Mouse (Mus musculus) kidney, adult 2 months (tissue): Measurements from ENCODE around the gene Lmntd1. TPM values are rescaled to one million over a fixed set of nuclear protein-coding genes. Genes with fewer than 3 reads are reported as not detected.

ENCODE experiments used
- DNase-seq: peaks from one replicate; pipeline ENCODE4 v3.0.0; 2021
- H3K27ac ChIP-seq: fragments of 200-500 bp; 2 replicates; pipeline ENCODE4 v1.5.1; 2012; ENCODE audit warnings: low read depth, low read length, control low read depth, inconsistent platforms; ENCODE audit not compliant: insufficient read depth
- H3K27me3 ChIP-seq: fragments of 200-500 bp; replicated peaks from 2 replicates; pipeline ENCODE4 v1.6.1; 2012; ENCODE audit warnings: mild to moderate bottlenecking, moderate library complexity, low read length, inconsistent platforms; ENCODE audit not compliant: control insufficient read depth, insufficient read depth
- H3K36me3 ChIP-seq: fragments of 200-500 bp; 2 replicates; pipeline ENCODE4 v1.6.1; 2012; ENCODE audit warnings: mild to moderate bottlenecking, moderate library complexity, low read length, inconsistent platforms; ENCODE audit not compliant: control insufficient read depth, insufficient read depth
- H3K4me1 ChIP-seq: fragments of 200-500 bp; 2 replicates; pipeline ENCODE4 v1.6.1; 2011; ENCODE audit warnings: low read length; ENCODE audit not compliant: control insufficient read depth, insufficient read depth
- H3K4me3 ChIP-seq: fragments of 200-500 bp; 2 replicates; pipeline ENCODE4 v1.5.1; 2011; ENCODE audit warnings: mild to moderate bottlenecking, low read depth, low read length, control low read depth; ENCODE audit not compliant: insufficient read depth
- CTCF ChIP-seq: fragments of 200-500 bp; conservative IDR thresholded peaks from 2 replicates; pipeline ENCODE4 v1.5.1; 2011; ENCODE audit warnings: low read depth, mild to moderate bottlenecking, control low read depth, low read length, moderate library complexity, mixed read lengths; ENCODE audit not compliant: insufficient read depth, insufficient read length
- POLR2A ChIP-seq: fragments of 200-500 bp; IDR thresholded peaks from one replicate; pipeline ENCODE4 v1.6.1; 2011; ENCODE audit warnings: low read depth, low read length, control low read depth
- whole genome bisulfite sequencing: fragments of 180-500 bp; shearing (Covaris S2); methylation state at CpG from one replicate; pipeline ENCODE4 v1.1.7; 2018; 5-methylcytosine and 5-hydroxymethylcytosine counted together
- polyA plus RNA-seq: library from polyadenylated mRNA; depleted of rRNA; stranded (reverse); fragments of >200 nt; gene quantifications from 2 replicates; pipeline ENCODE4 v1.2.3, GENCODE M21; 2012

Gene Lmntd1
- polyA plus RNA-seq, 1 experiment: 0.34 TPM

GRCm38 (mm10) chr6:145553226-145553625, 60.9 kb downstream of the Lmntd1 start:
- WGBS: 66% methylated on average over 7 of the region's 7 CpGs
- no peak for DNase-seq
- Histone ChIP-seq H3K4me3 (no peak overlapping the region), H3K36me3 (no peaks in the 10 kb centered on the region), H3K4me1 (peaks cover 8% of the 10 kb centered on the region; the same call in 1 of the 2 replicates), H3K27me3 (no peaks in the 10 kb centered on the region), H3K27ac (no peak overlapping the region)
- TF ChIP-seq POLR2A: no peak
- TF ChIP-seq CTCF: no peak

GRCm38 (mm10) chr6:145552817-145553216, 61.3 kb downstream of the Lmntd1 start:
- DNase-seq: no peak
- H3K4me3 ChIP-seq: no peak overlapping the region
- H3K4me1 ChIP-seq: peaks cover 8% of the 10 kb centered on the region; the same call in 1 of the 2 replicates
- no peak overlapping the region for H3K27ac ChIP-seq
- no peaks in the 10 kb centered on the region for H3K36me3 ChIP-seq
- 95% methylated on average over 3 of the region's 3 CpGs for WGBS
- TF ChIP-seq POLR2A (no peak), CTCF (no peak)
- H3K27me3 ChIP-seq: no peaks in the 10 kb centered on the region

- peaks cover 8% of the 10 kb centered on the region; the same call in 1 of the 2 replicates for H3K4me1 ChIP-seq
- no peaks in the 10 kb centered on the region for H3K36me3 ChIP-seq
- no peak overlapping the region for H3K27ac ChIP-seq
- no peaks in the 10 kb centered on the region for H3K27me3 ChIP-seq
- peak; percentile 65 for DNase-seq
- no peak overlapping the region for H3K4me3 ChIP-seq
- WGBS: 66% methylated on average over 5 of the region's 5 CpGs
- TF ChIP-seq CTCF (no peak), POLR2A (no peak)
Measured at GRCm38 (mm10) chr6:145550993-145551392, 63.1 kb downstream of the Lmntd1 start.

GRCm38 (mm10) chr6:145545927-145546641, 68.0 kb downstream of the Lmntd1 start:
- Histone ChIP-seq H3K4me1 (peaks cover 7% of the 10 kb centered on the region; the same call in 1 of the 2 replicates), H3K36me3 (no peaks in the 10 kb centered on the region), H3K27ac (no peak overlapping the region), H3K4me3 (no peak overlapping the region), H3K27me3 (no peaks in the 10 kb centered on the region)
- 63% methylated on average over 13 of the region's 13 CpGs for WGBS
- TF ChIP-seq POLR2A: no peak
- no peak for TF ChIP-seq CTCF
- peak; percentile 21 for DNase-seq

GRCm38 (mm10) chr6:145544838-145545237, 69.3 kb downstream of the Lmntd1 start:
- H3K36me3 ChIP-seq: no peaks in the 10 kb centered on the region
- no peaks in the 10 kb centered on the region for H3K4me1 ChIP-seq
- DNase-seq: no peak
- no peaks in the 10 kb centered on the region for H3K27me3 ChIP-seq
- TF ChIP-seq CTCF (no peak), POLR2A (no peak)
- H3K27ac ChIP-seq: no peak overlapping the region
- WGBS: 98% methylated on average over 2 of the region's 2 CpGs
- no peak overlapping the region for H3K4me3 ChIP-seq

GRCm38 (mm10) chr6:145544304-145544703, 69.8 kb downstream of the Lmntd1 start:
- no peak overlapping the region for H3K4me3 ChIP-seq
- no peak overlapping the region for H3K27ac ChIP-seq
- no peak for DNase-seq
- no peaks in the 10 kb centered on the region for H3K4me1 ChIP-seq
- no peaks in the 10 kb centered on the region for H3K27me3 ChIP-seq
- 83% methylated on average over 12 of the region's 12 CpGs for WGBS
- no peak for TF ChIP-seq CTCF
- TF ChIP-seq POLR2A: no peak
- no peaks in the 10 kb centered on the region for H3K36me3 ChIP-seq

GRCm38 (mm10) chr6:145539568-145539859, 74.6 kb downstream of the Lmntd1 start:
- Histone ChIP-seq H3K36me3 (no peaks in the 10 kb centered on the region), H3K4me1 (no peaks in the 10 kb centered on the region), H3K27me3 (no peaks in the 10 kb centered on the region), H3K27ac (no peak overlapping the region), H3K4me3 (no peak overlapping the region)
- no peak for DNase-seq
- no peak for TF ChIP-seq POLR2A
- TF ChIP-seq CTCF: no peak
- WGBS: 70% methylated on average over 6 of the region's 6 CpGs
